Mouse (Mus musculus): ENCODE results near the gene P2ry2. TPM values are rescaled to one million over a fixed set of nuclear protein-coding genes. Genes with fewer than 3 reads are reported as not detected.

Gene P2ry2
- polyA plus RNA-seq, 1 experiment from 2014 or later: not detected

DNA sequence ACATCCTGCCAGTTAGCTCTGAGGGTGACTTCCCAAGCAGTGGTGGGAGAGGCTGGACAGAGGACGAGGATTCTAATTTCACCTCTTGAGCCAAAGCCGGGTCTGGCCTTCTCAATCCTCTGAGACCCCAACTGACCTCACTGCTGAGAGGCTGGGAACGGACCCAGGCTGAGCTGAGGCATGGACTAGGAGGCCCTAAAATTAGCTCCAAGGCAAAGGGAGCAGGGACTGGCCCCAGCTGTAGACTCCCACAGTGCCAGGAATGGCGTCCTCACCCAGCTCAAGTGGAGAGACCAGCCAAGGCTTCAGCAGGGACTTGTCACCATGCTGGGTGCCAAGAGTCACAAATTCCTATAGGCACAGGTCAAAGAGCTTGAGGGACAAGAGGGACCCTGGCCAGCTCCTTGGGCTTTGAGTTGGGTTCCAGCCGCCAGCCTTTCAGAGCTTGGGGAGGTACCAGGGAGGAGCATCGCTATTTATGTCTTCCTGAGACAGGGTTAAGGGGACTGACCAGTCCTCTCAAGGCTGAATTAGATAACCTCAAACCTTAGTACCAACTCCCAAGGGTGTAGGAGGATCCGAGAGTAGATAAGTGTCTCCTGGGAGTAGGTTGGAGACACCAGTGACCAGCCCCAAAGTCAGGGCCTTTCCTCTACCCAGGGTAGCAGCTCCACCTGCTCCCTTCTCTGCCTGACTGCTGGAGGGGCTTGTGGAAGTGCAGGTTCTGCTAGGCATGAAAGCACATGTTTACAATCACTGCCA is 36.8 kb upstream of the P2ry2 start:
- H3K27me3 ChIP-seq (ENCODE audit: control insufficient read depth, insufficient read depth, low read length): no peaks in the 10 kb centered on the region
- H3K4me2 ChIP-seq (ENCODE audit: low read depth, low read length): no peak overlapping the region
- no peak overlapping the region for H3K4me3 ChIP-seq (ENCODE audit: low read depth, low read length)
- ATAC-seq (ENCODE audit: low read depth): no peak
- H3K27ac ChIP-seq (ENCODE audit: low read depth, low read length): no peak overlapping the region
- no peaks in the 10 kb centered on the region for H3K9me3 ChIP-seq (ENCODE audit: control insufficient read depth, low read length)
- no peak overlapping the region for H3K9ac ChIP-seq (replicated peaks; ENCODE audit: low read depth, low read length)
- WGBS: 73% methylated on average over 7 of the region's 7 CpGs
- no peaks in the 10 kb centered on the region for H3K4me1 ChIP-seq (ENCODE audit: control insufficient read depth, insufficient read depth, low read length)
- H3K36me3 ChIP-seq (ENCODE audit: control insufficient read depth, insufficient read depth, low read length): no peaks in the 10 kb centered on the region

GRCm38 (mm10) chr7:101048247-101048646 is 35.6 kb upstream of the P2ry2 start:
- no peak for ATAC-seq (ENCODE audit: low read depth)
- Histone ChIP-seq H3K4me1 (ENCODE audit: control insufficient read depth, insufficient read depth, low read length) (no peaks in the 10 kb centered on the region), H3K27ac (ENCODE audit: low read depth, low read length) (no peak overlapping the region), H3K27me3 (ENCODE audit: control insufficient read depth, insufficient read depth, low read length) (no peaks in the 10 kb centered on the region), H3K4me3 (ENCODE audit: low read depth, low read length) (no peak overlapping the region), H3K4me2 (ENCODE audit: low read depth, low read length) (no peak overlapping the region), H3K9me3 (ENCODE audit: control insufficient read depth, low read length) (no peaks in the 10 kb centered on the region), H3K36me3 (ENCODE audit: control insufficient read depth, insufficient read depth, low read length) (no peaks in the 10 kb centered on the region), H3K9ac (replicated peaks; ENCODE audit: low read depth, low read length) (no peak overlapping the region)
- 79% methylated on average over 5 of the region's 5 CpGs for WGBS

DNA sequence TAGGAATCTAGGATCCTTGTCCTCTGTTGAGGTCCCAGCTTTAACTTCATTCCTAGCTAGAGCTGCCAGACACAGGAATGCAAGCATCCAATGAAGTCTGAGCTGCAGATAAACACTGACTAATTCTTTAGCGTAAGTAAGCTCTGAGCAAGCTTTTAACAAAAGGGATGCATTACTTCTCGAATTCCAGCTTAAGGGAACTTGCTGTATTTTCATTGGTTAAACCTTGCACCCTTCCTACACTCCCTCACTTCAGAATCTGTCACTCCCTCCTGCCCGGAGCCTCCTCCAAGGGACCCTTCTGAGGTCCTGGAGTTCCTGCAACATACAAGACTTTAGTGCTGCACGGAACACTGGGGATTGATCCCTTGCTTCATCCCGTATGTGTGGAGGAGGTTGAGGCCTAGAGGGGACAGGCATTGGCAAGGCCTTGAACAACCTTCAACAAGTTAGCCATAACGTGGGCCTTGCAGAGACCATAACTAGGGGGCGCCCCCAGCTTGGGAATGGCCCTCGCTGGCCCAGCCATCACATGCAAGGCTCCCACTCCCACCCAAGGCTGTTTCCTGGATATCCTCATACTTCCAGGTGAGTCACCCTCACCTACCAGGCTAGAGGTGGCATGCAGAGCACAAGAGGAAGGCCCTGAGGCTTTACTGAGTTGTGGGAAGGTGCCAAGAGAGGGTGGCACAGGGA is 31.3 kb upstream of the P2ry2 start:
- H3K4me2 ChIP-seq (ENCODE audit: low read depth, low read length): no peak overlapping the region
- no peak overlapping the region for H3K4me3 ChIP-seq (ENCODE audit: low read depth, low read length)
- no peak for ATAC-seq (ENCODE audit: low read depth)
- no peaks in the 10 kb centered on the region for H3K36me3 ChIP-seq (ENCODE audit: control insufficient read depth, insufficient read depth, low read length)
- H3K27ac ChIP-seq (ENCODE audit: low read depth, low read length): no peak overlapping the region
- no peaks in the 10 kb centered on the region for H3K4me1 ChIP-seq (ENCODE audit: control insufficient read depth, insufficient read depth, low read length)
- H3K9me3 ChIP-seq (ENCODE audit: control insufficient read depth, low read length): no peaks in the 10 kb centered on the region
- no peaks in the 10 kb centered on the region for H3K27me3 ChIP-seq (ENCODE audit: control insufficient read depth, insufficient read depth, low read length)
- H3K9ac ChIP-seq (replicated peaks; ENCODE audit: low read depth, low read length): no peak overlapping the region
- 74% methylated on average over 8 of the region's 8 CpGs for WGBS

DNA sequence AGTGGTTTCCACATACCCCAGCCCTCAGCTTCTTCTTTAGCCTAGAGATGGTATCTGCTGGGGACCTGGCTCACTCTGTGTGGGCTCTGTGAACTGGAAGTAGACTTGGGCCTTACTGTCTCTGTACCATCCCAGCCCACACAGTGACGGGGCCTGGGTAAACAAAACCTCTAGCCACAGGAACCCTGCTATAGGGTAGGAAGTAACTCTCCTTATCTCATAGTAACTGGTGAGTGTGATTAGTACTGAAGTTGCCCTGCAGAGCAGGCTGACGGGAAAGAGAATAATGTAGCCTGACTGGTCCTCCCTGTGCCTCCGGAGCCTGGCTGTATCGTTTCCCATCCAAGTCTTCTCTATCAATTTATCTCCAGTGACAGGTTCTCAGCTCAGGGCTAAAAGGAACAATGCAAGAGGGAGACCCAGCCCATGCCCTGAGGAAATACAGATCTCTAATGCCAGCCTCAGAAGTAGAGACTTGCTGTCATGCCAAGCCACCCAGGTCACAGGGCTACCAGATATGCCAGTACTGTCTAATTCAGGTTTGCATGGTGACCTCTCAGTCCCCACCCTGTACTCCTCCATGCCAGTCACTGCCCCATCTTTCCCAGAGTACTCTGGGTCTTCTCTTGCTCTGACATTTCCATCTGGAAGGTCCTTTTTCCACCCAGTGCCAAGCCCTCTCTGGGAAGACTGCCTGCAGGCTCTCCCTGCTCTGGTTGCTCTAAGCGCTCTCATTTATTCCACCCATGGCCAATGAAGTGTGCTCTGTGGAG is 29.5 kb upstream of the P2ry2 start:
- WGBS: 46% methylated on average over 5 of the region's 5 CpGs

DNA sequence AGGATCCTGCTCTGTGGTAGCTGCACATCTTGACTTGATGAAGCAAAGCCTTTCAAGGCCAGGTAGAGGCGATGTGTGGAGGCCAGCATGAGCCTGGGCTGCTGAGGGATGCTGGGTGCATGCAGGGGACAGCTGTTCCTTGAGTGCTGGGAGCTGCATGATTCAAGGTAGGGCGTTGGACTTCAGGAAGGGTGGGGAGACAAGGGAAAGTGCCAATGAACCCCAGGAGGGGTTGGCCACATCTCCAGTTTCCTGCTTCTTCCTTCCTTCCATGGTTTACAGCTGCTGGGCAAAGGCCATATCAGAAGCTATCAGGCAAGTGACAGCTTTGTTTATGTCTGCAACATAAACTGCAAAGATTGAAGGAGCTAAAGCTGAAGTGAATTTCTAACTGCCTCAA is 28.9 kb upstream of the P2ry2 start:
- Histone ChIP-seq H3K27me3 (ENCODE audit: control insufficient read depth, insufficient read depth, low read length) (no peaks in the 10 kb centered on the region), H3K4me2 (ENCODE audit: low read depth, low read length) (no peak overlapping the region), H3K4me3 (ENCODE audit: low read depth, low read length) (no peak overlapping the region), H3K9me3 (ENCODE audit: control insufficient read depth, low read length) (no peaks in the 10 kb centered on the region), H3K4me1 (ENCODE audit: control insufficient read depth, insufficient read depth, low read length) (no peaks in the 10 kb centered on the region), H3K27ac (ENCODE audit: low read depth, low read length) (no peak overlapping the region), H3K36me3 (ENCODE audit: control insufficient read depth, insufficient read depth, low read length) (no peaks in the 10 kb centered on the region), H3K9ac (replicated peaks; ENCODE audit: low read depth, low read length) (no peak overlapping the region)
- ATAC-seq (ENCODE audit: low read depth): no peak
- 86% methylated on average over 2 of the region's 2 CpGs for WGBS

More for the DNA sequence above, 29.5 kb upstream of the P2ry2 start:
- no peak for ATAC-seq (ENCODE audit: low read depth)
- no peaks in the 10 kb centered on the region for H3K27me3 ChIP-seq (ENCODE audit: control insufficient read depth, insufficient read depth, low read length)
- no peak overlapping the region; the same call in 1 of the 2 replicates for H3K27ac ChIP-seq (ENCODE audit: low read depth, low read length)
- no peaks in the 10 kb centered on the region for H3K36me3 ChIP-seq (ENCODE audit: control insufficient read depth, insufficient read depth, low read length)
- no peak overlapping the region for H3K9ac ChIP-seq (replicated peaks; ENCODE audit: low read depth, low read length)
- no peaks in the 10 kb centered on the region for H3K9me3 ChIP-seq (ENCODE audit: control insufficient read depth, low read length)
- H3K4me2 ChIP-seq (ENCODE audit: low read depth, low read length): no peak overlapping the region
- no peaks in the 10 kb centered on the region for H3K4me1 ChIP-seq (ENCODE audit: control insufficient read depth, insufficient read depth, low read length)
- H3K4me3 ChIP-seq (ENCODE audit: low read depth, low read length): no peak overlapping the region

- no peak for ATAC-seq (ENCODE audit: low read depth)
- no peak overlapping the region for H3K4me3 ChIP-seq (ENCODE audit: low read depth, low read length)
Observed at GRCm38 (mm10) chr7:101033371-101033770, 20.7 kb upstream of the P2ry2 start.

GRCm38 (mm10) chr7:101031234-101031633 is 18.6 kb upstream of the P2ry2 start:
- Histone ChIP-seq H3K4me1 (ENCODE audit: control insufficient read depth, insufficient read depth, low read length) (no peaks in the 10 kb centered on the region), H3K27ac (ENCODE audit: low read depth, low read length) (no peak overlapping the region), H3K9me3 (ENCODE audit: control insufficient read depth, low read length) (no peaks in the 10 kb centered on the region), H3K27me3 (ENCODE audit: control insufficient read depth, insufficient read depth, low read length) (no peaks in the 10 kb centered on the region), H3K4me2 (ENCODE audit: low read depth, low read length) (no peak overlapping the region), H3K9ac (replicated peaks; ENCODE audit: low read depth, low read length) (no peak overlapping the region), H3K4me3 (ENCODE audit: low read depth, low read length) (no peak overlapping the region), H3K36me3 (ENCODE audit: control insufficient read depth, insufficient read depth, low read length) (no peaks in the 10 kb centered on the region)
- ATAC-seq (ENCODE audit: low read depth): no peak
- 52% methylated on average over 8 of the region's 8 CpGs for WGBS

More at GRCm38 (mm10) chr7:101033371-101033770, 20.7 kb upstream of the P2ry2 start:
- Histone ChIP-seq H3K27ac (ENCODE audit: low read depth, low read length) (no peak overlapping the region), H3K9ac (replicated peaks; ENCODE audit: low read depth, low read length) (no peak overlapping the region), H3K9me3 (ENCODE audit: control insufficient read depth, low read length) (no peaks in the 10 kb centered on the region), H3K27me3 (ENCODE audit: control insufficient read depth, insufficient read depth, low read length) (no peaks in the 10 kb centered on the region), H3K36me3 (ENCODE audit: control insufficient read depth, insufficient read depth, low read length) (no peaks in the 10 kb centered on the region), H3K4me2 (ENCODE audit: low read depth, low read length) (no peak overlapping the region), H3K4me1 (ENCODE audit: control insufficient read depth, insufficient read depth, low read length) (no peaks in the 10 kb centered on the region)
- WGBS: 89% methylated on average over 2 of the region's 2 CpGs

GRCm38 (mm10) chr7:101030756-101031155 is 18.1 kb upstream of the P2ry2 start:
- Histone ChIP-seq H3K27ac (ENCODE audit: low read depth, low read length) (no peak overlapping the region), H3K27me3 (ENCODE audit: control insufficient read depth, insufficient read depth, low read length) (no peaks in the 10 kb centered on the region), H3K4me1 (ENCODE audit: control insufficient read depth, insufficient read depth, low read length) (no peaks in the 10 kb centered on the region), H3K4me3 (ENCODE audit: low read depth, low read length) (no peak overlapping the region), H3K36me3 (ENCODE audit: control insufficient read depth, insufficient read depth, low read length) (no peaks in the 10 kb centered on the region), H3K9me3 (ENCODE audit: control insufficient read depth, low read length) (no peaks in the 10 kb centered on the region), H3K9ac (replicated peaks; ENCODE audit: low read depth, low read length) (no peak overlapping the region), H3K4me2 (ENCODE audit: low read depth, low read length) (no peak overlapping the region)
- no peak for ATAC-seq (ENCODE audit: low read depth)

GRCm38 (mm10) chr7:101029446-101029845 is 16.8 kb upstream of the P2ry2 start:
- Histone ChIP-seq H3K9me3 (ENCODE audit: control insufficient read depth, low read length) (no peaks in the 10 kb centered on the region), H3K36me3 (ENCODE audit: control insufficient read depth, insufficient read depth, low read length) (no peaks in the 10 kb centered on the region), H3K9ac (replicated peaks; ENCODE audit: low read depth, low read length) (no peak overlapping the region), H3K27ac (ENCODE audit: low read depth, low read length) (no peak overlapping the region), H3K4me1 (ENCODE audit: control insufficient read depth, insufficient read depth, low read length) (no peaks in the 10 kb centered on the region), H3K4me2 (ENCODE audit: low read depth, low read length) (no peak overlapping the region), H3K4me3 (ENCODE audit: low read depth, low read length) (no peak overlapping the region), H3K27me3 (ENCODE audit: control insufficient read depth, insufficient read depth, low read length) (no peaks in the 10 kb centered on the region)
- WGBS: 78% methylated on average over 6 of the region's 6 CpGs
- no peak for ATAC-seq (ENCODE audit: low read depth)
